Mouse (Mus musculus): ENCODE measurements at regions not wholly inside any gene's neighbourhood (a gene's known extent, or its start where the extent isn't known, plus 50 kb on each side); places are given as distances from the start of the nearest gene placed in this dataset.

- no peak for TF ChIP-seq GATA1 (IDR thresholded peaks at IDR 0.05; ENCODE audit: low read length)
- TF ChIP-seq TAL1 (IDR thresholded peaks at IDR 0.05; ENCODE audit: low read length): no peak
- no peaks in the 10 kb centered on the region for H3K27me3 ChIP-seq (ENCODE audit: control insufficient read depth)
- H3K9me3 ChIP-seq (ENCODE audit: control insufficient read depth, low read length): peaks cover 70% of the 10 kb centered on the region
Observed at GRCm38 (mm10) chr12:106722010-106722362, 712.0 kb downstream of the Vrk1 start.

GRCm38 (mm10) chr12:106722761-106723160 lies 712.7 kb downstream of the Vrk1 start:
- TF ChIP-seq GATA1 (IDR thresholded peaks at IDR 0.05; ENCODE audit: low read length) (no peak), TAL1 (IDR thresholded peaks at IDR 0.05; ENCODE audit: low read length) (no peak)
- Histone ChIP-seq H3K4me1 (ENCODE audit: control insufficient read depth) (no peaks in the 10 kb centered on the region), H3K36me3 (ENCODE audit: control insufficient read depth) (no peaks in the 10 kb centered on the region), H3K27me3 (ENCODE audit: control insufficient read depth) (no peaks in the 10 kb centered on the region), H3K4me3 (replicated peaks) (no peak overlapping the region), H3K9me3 (ENCODE audit: control insufficient read depth, low read length) (peaks cover 68% of the 10 kb centered on the region)

More at GRCm38 (mm10) chr12:106722010-106722362, 712.0 kb downstream of the Vrk1 start:
- no peaks in the 10 kb centered on the region for H3K36me3 ChIP-seq (ENCODE audit: control insufficient read depth)
- H3K4me1 ChIP-seq (ENCODE audit: control insufficient read depth): no peaks in the 10 kb centered on the region
- no peak overlapping the region for H3K4me3 ChIP-seq (replicated peaks)

- TF ChIP-seq GATA1 (IDR thresholded peaks at IDR 0.05; ENCODE audit: low read length) (no peak), TAL1 (IDR thresholded peaks at IDR 0.05; ENCODE audit: low read length) (no peak)
- Histone ChIP-seq H3K9me3 (ENCODE audit: control insufficient read depth, low read length) (peaks cover 65% of the 10 kb centered on the region), H3K4me1 (ENCODE audit: control insufficient read depth) (no peaks in the 10 kb centered on the region), H3K27me3 (ENCODE audit: control insufficient read depth) (no peaks in the 10 kb centered on the region), H3K4me3 (replicated peaks) (no peak overlapping the region), H3K36me3 (ENCODE audit: control insufficient read depth) (no peaks in the 10 kb centered on the region)
Observed at GRCm38 (mm10) chr12:106726920-106727319, 716.9 kb downstream of the Vrk1 start.

GRCm38 (mm10) chr12:106727486-106727885 lies 717.5 kb downstream of the Vrk1 start:
- H3K27me3 ChIP-seq (ENCODE audit: control insufficient read depth): no peaks in the 10 kb centered on the region
- TF ChIP-seq GATA1 (IDR thresholded peaks at IDR 0.05; ENCODE audit: low read length) (no peak), TAL1 (IDR thresholded peaks at IDR 0.05; ENCODE audit: low read length) (no peak)
- no peaks in the 10 kb centered on the region for H3K4me1 ChIP-seq (ENCODE audit: control insufficient read depth)
- no peaks in the 10 kb centered on the region for H3K36me3 ChIP-seq (ENCODE audit: control insufficient read depth)
- no peak overlapping the region for H3K4me3 ChIP-seq (replicated peaks)
- peaks cover 64% of the 10 kb centered on the region for H3K9me3 ChIP-seq (ENCODE audit: control insufficient read depth, low read length)

DNA sequence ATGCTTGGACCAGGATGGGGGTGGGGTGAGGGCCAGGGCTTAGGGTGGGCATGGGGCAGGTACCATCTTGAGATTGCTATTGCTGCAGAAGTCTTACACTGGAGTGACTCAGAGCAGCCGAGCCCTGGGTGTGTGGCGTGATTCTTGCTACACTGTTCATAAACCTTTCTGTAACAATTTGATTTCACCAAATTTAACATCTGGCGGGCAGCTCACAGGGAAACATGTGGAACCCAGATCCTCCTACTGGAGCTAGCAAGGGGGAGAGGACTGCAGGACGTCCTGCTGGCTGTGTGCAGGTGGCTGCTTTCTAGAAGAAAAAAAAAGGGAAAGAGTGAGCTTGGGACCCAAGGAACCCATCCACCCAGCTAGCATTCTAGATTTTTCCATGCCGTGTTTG lies 719.7 kb downstream of the Vrk1 start:
- H3K36me3 ChIP-seq (ENCODE audit: control insufficient read depth): no peaks in the 10 kb centered on the region
- no peaks in the 10 kb centered on the region for H3K27me3 ChIP-seq (ENCODE audit: control insufficient read depth)
- TF ChIP-seq GATA1 (IDR thresholded peaks at IDR 0.05; ENCODE audit: low read length): no peak
- TF ChIP-seq TAL1 (IDR thresholded peaks at IDR 0.05; ENCODE audit: low read length): no peak
- H3K4me1 ChIP-seq (ENCODE audit: control insufficient read depth): no peaks in the 10 kb centered on the region
- peaks cover 64% of the 10 kb centered on the region for H3K9me3 ChIP-seq (ENCODE audit: control insufficient read depth, low read length)
- H3K4me3 ChIP-seq (replicated peaks): no peak overlapping the region

DNA sequence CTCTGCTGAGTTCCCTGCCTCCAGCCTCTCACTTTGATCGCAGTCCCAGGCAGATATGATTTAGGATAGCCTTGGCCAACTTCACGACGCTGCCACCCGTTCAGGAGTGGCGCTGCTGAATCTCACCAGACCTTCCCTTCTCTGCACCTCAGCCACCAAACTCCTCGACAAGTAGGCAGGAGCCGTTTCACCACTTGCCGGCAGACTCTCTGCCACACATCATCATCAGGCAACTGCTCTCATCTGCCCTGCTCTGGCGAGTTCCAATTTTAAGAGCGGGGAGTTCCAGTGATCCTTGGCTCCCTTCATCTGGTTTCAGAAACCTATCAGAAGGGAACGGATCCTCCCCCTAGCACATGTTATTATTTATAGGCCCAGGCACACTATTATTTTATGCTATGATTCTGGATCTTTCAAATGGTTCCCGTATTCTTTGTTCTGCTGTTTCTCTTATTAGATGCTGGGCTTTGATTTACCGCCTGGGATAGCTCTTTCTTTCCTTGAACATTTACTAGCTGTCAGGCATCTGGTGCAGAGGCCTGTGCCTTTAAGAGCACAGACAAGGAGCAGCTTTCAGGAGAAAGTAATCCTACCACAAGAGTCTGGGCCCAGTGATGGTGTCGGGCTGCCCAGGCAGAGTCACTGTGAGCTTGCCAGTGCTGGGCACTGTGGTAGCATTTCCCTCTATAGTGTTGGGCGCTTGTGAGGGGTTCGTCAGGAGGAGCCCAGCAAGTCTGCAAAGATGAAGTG lies 722.3 kb downstream of the Vrk1 start:
- TF ChIP-seq TAL1 (IDR thresholded peaks at IDR 0.05; ENCODE audit: low read length): no peak
- no peak for TF ChIP-seq GATA1 (IDR thresholded peaks at IDR 0.05; ENCODE audit: low read length)
- H3K9me3 ChIP-seq (ENCODE audit: control insufficient read depth, low read length): peaks cover 71% of the 10 kb centered on the region
- no peaks in the 10 kb centered on the region for H3K27me3 ChIP-seq (ENCODE audit: control insufficient read depth)
- no peaks in the 10 kb centered on the region for H3K4me1 ChIP-seq (ENCODE audit: control insufficient read depth)
- H3K36me3 ChIP-seq (ENCODE audit: control insufficient read depth): no peaks in the 10 kb centered on the region
- no peak overlapping the region for H3K4me3 ChIP-seq (replicated peaks)

DNA sequence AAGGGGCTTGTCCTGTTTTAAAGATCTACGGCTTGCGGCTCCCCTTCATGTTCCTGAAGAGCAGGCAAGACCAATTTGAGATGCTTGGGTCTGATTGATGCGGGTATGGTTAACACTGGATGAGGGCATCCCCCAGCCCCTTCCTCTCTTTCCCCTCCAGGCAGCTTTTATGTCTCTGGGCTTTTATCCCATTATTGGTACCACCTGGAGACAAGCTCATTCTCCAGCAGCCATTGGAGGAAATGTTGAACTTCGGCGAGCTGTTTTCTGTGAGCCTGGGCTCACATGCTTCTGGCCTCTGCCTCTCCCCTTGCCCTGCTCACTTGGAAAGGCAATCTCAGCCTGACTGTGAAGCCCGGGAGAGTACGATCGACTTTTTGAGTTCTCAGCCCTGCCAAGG lies 738.7 kb downstream of the Vrk1 start:
- TF ChIP-seq TAL1 (IDR thresholded peaks at IDR 0.05; ENCODE audit: low read length): no peak
- no peak for TF ChIP-seq GATA1 (IDR thresholded peaks at IDR 0.05; ENCODE audit: low read length)
- Histone ChIP-seq H3K27me3 (ENCODE audit: control insufficient read depth) (no peaks in the 10 kb centered on the region), H3K4me1 (ENCODE audit: control insufficient read depth) (no peaks in the 10 kb centered on the region), H3K4me3 (replicated peaks) (no peak overlapping the region), H3K36me3 (ENCODE audit: control insufficient read depth) (no peaks in the 10 kb centered on the region), H3K9me3 (ENCODE audit: control insufficient read depth, low read length) (peaks cover 30% of the 10 kb centered on the region)

DNA sequence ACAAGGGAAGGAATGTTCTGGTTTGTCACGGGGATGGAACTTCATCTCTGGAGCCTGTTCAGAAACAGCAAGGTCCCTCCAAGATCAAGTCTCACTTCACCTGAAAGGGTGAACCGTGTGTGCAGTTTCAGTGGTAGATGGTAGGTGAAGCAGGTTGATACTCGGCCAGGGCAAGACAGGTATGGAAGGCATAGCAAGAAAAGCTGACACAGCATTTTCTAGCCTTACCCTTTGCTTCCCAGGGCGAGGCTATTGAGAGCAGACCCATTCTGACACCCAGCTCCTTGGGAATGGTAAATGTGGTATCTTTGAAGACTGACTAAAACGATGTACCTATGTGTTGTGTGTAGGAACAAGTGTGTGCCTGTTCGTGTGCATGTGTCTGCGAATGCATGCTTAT lies 724.9 kb upstream of the 3110018I06Rik start:
- Histone ChIP-seq H3K27me3 (ENCODE audit: control insufficient read depth) (no peaks in the 10 kb centered on the region), H3K4me3 (replicated peaks) (no peak overlapping the region), H3K9me3 (ENCODE audit: control insufficient read depth, low read length) (peaks cover 19% of the 10 kb centered on the region), H3K36me3 (ENCODE audit: control insufficient read depth) (no peaks in the 10 kb centered on the region), H3K4me1 (ENCODE audit: control insufficient read depth) (no peaks in the 10 kb centered on the region)
- TF ChIP-seq TAL1 (IDR thresholded peaks at IDR 0.05; ENCODE audit: low read length) (no peak), GATA1 (IDR thresholded peaks at IDR 0.05; ENCODE audit: low read length) (no peak)

DNA sequence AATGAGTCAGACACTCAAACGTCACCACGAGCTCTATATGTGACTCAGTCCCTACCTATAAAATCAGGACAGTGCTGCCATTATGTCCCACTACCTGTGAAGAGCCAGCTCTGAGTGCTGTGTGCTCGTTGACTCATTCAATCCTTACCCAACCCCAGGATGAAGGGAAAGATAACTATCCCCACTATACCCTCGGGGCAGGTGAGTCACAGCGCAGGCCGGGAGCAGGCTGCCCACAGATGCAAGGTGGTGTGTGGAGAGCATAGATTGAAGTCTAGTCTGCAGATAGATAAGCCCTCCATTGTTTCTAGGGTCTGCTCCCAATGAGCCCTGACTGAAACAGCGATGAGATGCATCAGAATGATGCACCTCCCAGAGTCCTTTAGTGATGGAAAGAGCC lies 723.9 kb upstream of the 3110018I06Rik start:
- no peak for TF ChIP-seq GATA1 (IDR thresholded peaks at IDR 0.05; ENCODE audit: low read length)
- TF ChIP-seq TAL1 (IDR thresholded peaks at IDR 0.05; ENCODE audit: low read length): no peak
- Histone ChIP-seq H3K4me3 (replicated peaks) (no peak overlapping the region), H3K9me3 (ENCODE audit: control insufficient read depth, low read length) (peaks cover 21% of the 10 kb centered on the region)

GRCm38 (mm10) chr12:106773536-106773935 lies 714.9 kb upstream of the 3110018I06Rik start:
- Histone ChIP-seq H3K4me3 (replicated peaks) (no peak overlapping the region), H3K4me1 (ENCODE audit: control insufficient read depth) (no peaks in the 10 kb centered on the region), H3K36me3 (ENCODE audit: control insufficient read depth) (no peaks in the 10 kb centered on the region), H3K9me3 (ENCODE audit: control insufficient read depth, low read length) (peaks cover 49% of the 10 kb centered on the region), H3K27me3 (ENCODE audit: control insufficient read depth) (no peaks in the 10 kb centered on the region)
- TF ChIP-seq TAL1 (IDR thresholded peaks at IDR 0.05; ENCODE audit: low read length) (no peak), GATA1 (IDR thresholded peaks at IDR 0.05; ENCODE audit: low read length) (no peak)

More for the DNA sequence above, 723.9 kb upstream of the 3110018I06Rik start:
- no peaks in the 10 kb centered on the region for H3K27me3 ChIP-seq (ENCODE audit: control insufficient read depth)
- H3K36me3 ChIP-seq (ENCODE audit: control insufficient read depth): no peaks in the 10 kb centered on the region
- no peaks in the 10 kb centered on the region for H3K4me1 ChIP-seq (ENCODE audit: control insufficient read depth)
